Mouse (Mus musculus) G1E (cell line): ENCODE data around the gene Tfcp2.

ENCODE experiments used
- CTCF ChIP-seq: IDR thresholded peaks from 2 replicates; pipeline ENCODE4 v1.5.1; 2012; ENCODE audit warnings: low read depth, low read length, inconsistent platforms, mixed read lengths
- GATA1 ChIP-seq: IDR thresholded peaks from 2 replicates; pipeline ENCODE4 v1.6.1; 2012; ENCODE audit warnings: borderline replicate concordance, low read length, inconsistent platforms, mixed read lengths
- TAL1 ChIP-seq: conservative IDR thresholded peaks from 2 replicates; pipeline ENCODE4 v1.6.1; 2012; ENCODE audit warnings: low read depth, low read length, inconsistent platforms, mixed read lengths

- TF ChIP-seq GATA1 (no peak), CTCF (no peak), TAL1 (no peak)
These were observed 13.9 kb downstream of the Tfcp2 start for GRCm38 (mm10) chr15:100537913-100538312.
